Mouse (Mus musculus): Measurements from ENCODE around the gene E2f2. TPM values are rescaled to one million over a fixed set of nuclear protein-coding genes. Genes with fewer than 3 reads are reported as not detected.

E2f2 gene
- polyA plus RNA-seq, 1 experiment from 2014 or later, result 5.5 TPM

- Histone ChIP-seq H3K9me3 (ENCODE audit: low read depth, low read length) (no peaks in the 10 kb centered on the region), H3K9ac (peak overlapping the region; percentile 88), H3K27me3 (ENCODE audit: insufficient read depth, low read length) (no peaks in the 10 kb centered on the region), H3K4me3 (ENCODE audit: low read depth, low read length) (peak overlapping the region; percentile 83), H3K36me3 (ENCODE audit: insufficient read depth) (peaks cover 15% of the 10 kb centered on the region), H3K27ac (ENCODE audit: low read depth) (peak overlapping the region; percentile 100), H3K4me1 (ENCODE audit: insufficient read depth) (peaks cover 46% of the 10 kb centered on the region), H3K4me2 (peak overlapping the region; percentile 75)
- ATAC-seq (ENCODE audit: insufficient read depth) (no peak), DNase-seq (peak; percentile 65)
- no peak for TF ChIP-seq CTCF (IDR thresholded peaks at IDR 0.05; ENCODE audit: low read depth)
- WGBS, result 5% methylated on average over 11 of the region's 11 CpGs
Observed at GRCm38 (mm10) chr4:136145362-136145885, 26.8 kb upstream of the E2f2 start.

DNA sequence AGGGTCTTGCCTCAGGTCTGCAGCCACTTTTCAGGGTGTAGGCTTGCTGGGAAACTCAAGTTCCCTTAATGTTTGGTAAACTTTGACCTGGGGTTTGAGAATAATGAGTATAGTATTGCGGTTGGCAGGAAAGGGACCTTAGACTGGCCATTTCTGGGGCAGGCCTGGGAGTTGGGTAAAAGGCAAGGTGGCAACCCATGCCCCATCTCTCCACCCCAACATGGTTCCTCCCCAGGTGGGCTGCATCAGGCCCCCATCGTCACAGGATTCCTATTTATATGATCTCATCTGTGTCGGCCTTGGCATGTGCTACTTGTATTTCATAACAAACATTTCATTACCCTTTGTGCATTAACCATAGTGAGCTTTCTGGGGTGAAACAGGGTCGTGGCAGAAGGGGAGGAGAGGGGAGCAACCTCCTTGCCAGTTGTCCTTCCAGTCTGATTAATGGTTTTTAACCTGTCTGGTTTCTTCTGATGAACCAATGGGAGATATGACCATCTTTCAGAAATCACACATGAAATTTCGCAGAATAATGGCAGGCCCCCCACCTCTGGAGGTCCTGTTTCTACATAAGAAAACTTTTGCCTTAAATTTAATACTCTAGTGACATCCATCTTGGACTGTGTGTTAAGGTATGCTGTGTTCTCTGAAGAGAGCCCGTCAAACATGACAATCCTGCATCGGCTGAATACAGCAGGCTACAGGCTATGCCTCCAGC lies 26.0 kb upstream of the E2f2 start:
- Histone ChIP-seq H3K36me3 (ENCODE audit: insufficient read depth) (peaks cover 15% of the 10 kb centered on the region), H3K4me1 (ENCODE audit: insufficient read depth) (peaks cover 40% of the 10 kb centered on the region), H3K27me3 (ENCODE audit: insufficient read depth, low read length) (no peaks in the 10 kb centered on the region), H3K9me3 (ENCODE audit: low read depth, low read length) (no peaks in the 10 kb centered on the region), H3K4me2 (peak overlapping the region; percentile 75), H3K9ac (peak overlapping the region; percentile 88), H3K4me3 (ENCODE audit: low read depth, low read length) (peak overlapping the region; percentile 83), H3K27ac (ENCODE audit: low read depth) (peak overlapping the region; percentile 100)
- 17% methylated on average over 7 of the region's 7 CpGs for WGBS
- ATAC-seq (ENCODE audit: insufficient read depth), result no peak
- TF ChIP-seq CTCF (IDR thresholded peaks at IDR 0.05; ENCODE audit: low read depth), result no peak
- DNase-seq, result peak; percentile 28

DNA sequence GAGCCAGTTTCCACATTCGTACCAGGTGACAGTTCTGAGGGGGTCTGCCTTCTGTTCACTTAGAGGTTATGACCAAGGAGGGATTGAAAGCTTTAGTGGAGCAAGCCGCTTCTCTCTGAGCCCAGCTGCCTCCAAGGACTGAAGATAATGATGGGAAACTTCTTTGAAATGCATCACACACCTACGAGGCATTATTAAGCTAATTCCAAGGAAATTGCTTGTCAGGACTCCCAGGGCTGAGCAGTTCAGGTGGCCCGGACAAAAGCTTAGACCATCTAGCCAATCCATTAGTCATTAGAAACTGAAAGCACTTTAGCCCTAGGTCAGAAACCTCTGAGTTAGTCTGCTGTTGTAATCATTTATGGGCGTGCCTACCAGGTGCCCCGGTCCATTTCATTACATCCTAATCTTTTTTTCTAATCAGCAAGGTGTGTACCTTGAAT lies 25.5 kb upstream of the E2f2 start:
- peak overlapping the region; percentile 88 for H3K9ac ChIP-seq
- ATAC-seq (ENCODE audit: insufficient read depth) (no peak), DNase-seq (peak; percentile 28)
- peaks cover 34% of the 10 kb centered on the region for H3K4me1 ChIP-seq (ENCODE audit: insufficient read depth)
- peak overlapping the region; percentile 75 for H3K4me2 ChIP-seq
- peak overlapping the region; percentile 100 for H3K27ac ChIP-seq (ENCODE audit: low read depth)
- peak overlapping the region; percentile 83 for H3K4me3 ChIP-seq (ENCODE audit: low read depth, low read length)
- no peak for TF ChIP-seq CTCF (IDR thresholded peaks at IDR 0.05; ENCODE audit: low read depth)
- no peaks in the 10 kb centered on the region for H3K9me3 ChIP-seq (ENCODE audit: low read depth, low read length)
- no peaks in the 10 kb centered on the region for H3K27me3 ChIP-seq (ENCODE audit: insufficient read depth, low read length)
- peaks cover 15% of the 10 kb centered on the region for H3K36me3 ChIP-seq (ENCODE audit: insufficient read depth)
- 17% methylated on average over 6 of the region's 6 CpGs for WGBS

- ATAC-seq (ENCODE audit: insufficient read depth) (peak; percentile 72), DNase-seq (peak; percentile 94)
- Histone ChIP-seq H3K4me3 (ENCODE audit: low read depth, low read length) (peak overlapping the region; percentile 34), H3K4me2 (peak overlapping the region; percentile 75), H3K27me3 (ENCODE audit: insufficient read depth, low read length) (no peaks in the 10 kb centered on the region), H3K36me3 (ENCODE audit: insufficient read depth) (peaks cover 15% of the 10 kb centered on the region), H3K9me3 (ENCODE audit: low read depth, low read length) (no peaks in the 10 kb centered on the region), H3K4me1 (ENCODE audit: insufficient read depth) (peaks cover 25% of the 10 kb centered on the region), H3K9ac (peak overlapping the region; percentile 49), H3K27ac (ENCODE audit: low read depth) (peak overlapping the region; percentile 100)
- WGBS, result under 1% methylated on average over 48 of the region's 48 CpGs
- TF ChIP-seq CTCF (IDR thresholded peaks at IDR 0.05; ENCODE audit: low read depth), result no peak
Observed at GRCm38 (mm10) chr4:136147436-136148135, 24.6 kb upstream of the E2f2 start.

DNA sequence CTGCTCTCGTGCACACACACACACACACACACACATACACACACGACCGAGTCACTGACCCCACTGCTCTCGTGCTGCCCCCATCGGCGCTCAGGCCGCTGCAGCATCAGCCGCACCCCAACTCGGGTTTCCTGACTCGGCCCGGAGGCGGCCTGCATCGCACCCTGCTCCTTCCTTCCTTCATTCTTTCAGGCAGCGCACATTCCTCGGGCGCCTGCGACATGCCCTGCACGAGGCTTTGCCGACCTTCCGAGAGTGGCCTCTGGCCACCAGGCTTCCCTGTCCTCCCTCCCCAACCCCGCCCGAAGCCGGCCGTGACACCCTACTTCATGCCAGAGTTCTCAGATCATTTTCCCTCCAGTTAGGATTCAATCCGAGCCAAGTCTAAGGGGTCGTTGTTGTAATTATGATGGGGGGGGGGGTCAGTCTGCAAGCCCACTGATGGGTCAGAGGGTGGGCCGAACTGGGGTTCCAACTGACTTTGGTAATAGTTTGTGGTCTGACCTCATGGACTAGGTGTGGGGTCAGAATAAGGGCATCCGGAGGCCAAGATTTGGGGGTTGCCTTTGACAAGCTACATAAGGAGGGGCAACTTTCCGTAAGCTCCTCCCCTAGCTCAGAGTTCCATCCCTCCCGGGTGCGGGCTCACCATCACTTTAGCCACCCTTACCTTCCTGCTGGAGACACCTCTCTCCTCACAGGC lies 23.7 kb upstream of the E2f2 start:
- Histone ChIP-seq H3K9me3 (ENCODE audit: low read depth, low read length) (no peaks in the 10 kb centered on the region; the same call in 1 of the 2 replicates), H3K4me2 (peak overlapping the region; percentile 75), H3K27me3 (ENCODE audit: insufficient read depth, low read length) (no peaks in the 10 kb centered on the region), H3K36me3 (ENCODE audit: insufficient read depth) (peaks cover 15% of the 10 kb centered on the region), H3K27ac (ENCODE audit: low read depth) (peak overlapping the region; percentile 100), H3K4me1 (ENCODE audit: insufficient read depth) (peaks cover 23% of the 10 kb centered on the region), H3K9ac (0 out of 2 replicates have a peak overlapping the region, but pooled peaks have one; percentile 23), H3K4me3 (ENCODE audit: low read depth, low read length) (peak overlapping the region; percentile 34)
- 4% methylated on average over 31 of the region's 31 CpGs for WGBS
- ATAC-seq (ENCODE audit: insufficient read depth) (peak; percentile 10), DNase-seq (peak; percentile 81)
- peak; percentile 35; the same call in 1 of the 2 replicates for TF ChIP-seq CTCF (IDR thresholded peaks at IDR 0.05; ENCODE audit: low read depth)

DNA sequence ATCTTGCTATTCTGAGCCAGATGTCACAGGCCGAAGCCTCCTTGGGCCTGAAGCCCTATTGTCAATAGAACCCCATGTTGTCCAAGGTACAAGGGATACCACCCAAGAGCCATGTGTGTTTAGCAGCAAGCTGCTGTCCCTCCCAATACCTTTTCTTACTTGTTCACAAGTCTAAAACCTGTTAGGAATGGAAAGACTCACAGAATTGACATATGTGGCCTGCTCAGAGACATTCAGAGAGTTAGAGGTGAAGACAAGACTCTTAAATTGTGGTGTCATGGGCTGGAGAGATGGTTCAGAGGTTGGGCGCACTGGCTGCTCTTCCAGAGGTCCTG lies 23.2 kb upstream of the E2f2 start:
- H3K4me2 ChIP-seq, result no peak overlapping the region
- peaks cover 23% of the 10 kb centered on the region for H3K4me1 ChIP-seq (ENCODE audit: insufficient read depth)
- ATAC-seq (ENCODE audit: insufficient read depth) (no peak), DNase-seq (no peak)
- H3K27ac ChIP-seq (ENCODE audit: low read depth), result peak overlapping the region; percentile 100; the same call in 1 of the 2 replicates
- no peak for TF ChIP-seq CTCF (IDR thresholded peaks at IDR 0.05; ENCODE audit: low read depth)
- H3K4me3 ChIP-seq (ENCODE audit: low read depth, low read length), result no peak overlapping the region
- H3K9ac ChIP-seq, result no peak overlapping the region
- no peaks in the 10 kb centered on the region for H3K27me3 ChIP-seq (ENCODE audit: insufficient read depth, low read length)
- H3K9me3 ChIP-seq (ENCODE audit: low read depth, low read length), result no peaks in the 10 kb centered on the region; the same call in 1 of the 2 replicates
- H3K36me3 ChIP-seq (ENCODE audit: insufficient read depth), result peaks cover 15% of the 10 kb centered on the region
- WGBS, result 66% methylated on average over 2 of the region's 2 CpGs
